Mouse (Mus musculus): Measurements from ENCODE around the gene Pde4d. TPM values are rescaled to one million over a fixed set of nuclear protein-coding genes. Genes with fewer than 3 reads are reported as not detected.

Gene Pde4d
- polyA plus RNA-seq, 1 experiment from 2014 or later, result 23.8 TPM

DNA sequence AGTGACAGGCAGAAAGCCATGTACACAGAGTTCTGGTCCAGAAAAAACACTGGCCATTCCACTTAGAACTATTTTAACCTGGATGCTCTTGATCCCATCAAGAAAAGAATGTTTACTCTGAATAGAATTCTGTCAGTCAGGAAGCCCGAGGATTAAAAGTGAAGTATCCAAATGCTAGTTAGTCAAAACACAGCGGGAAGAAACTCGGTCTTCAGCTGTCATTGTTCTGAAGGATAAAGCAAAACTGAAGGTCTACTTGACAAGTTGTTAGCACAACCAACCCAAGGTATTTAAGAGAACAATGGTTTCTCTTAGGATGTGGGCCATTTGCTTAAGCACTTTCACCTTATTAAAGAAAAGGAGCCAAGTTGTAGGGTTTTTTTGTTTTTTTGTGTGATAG, 1327.2 kb downstream of the Pde4d start:
- no peak for ATAC-seq (ENCODE audit: extremely low read depth, insufficient number of reproducible peaks, low FRiP score, low TSS enrichment)
- no peaks in the 10 kb centered on the region for H3K27me3 ChIP-seq (replicated peaks)
- peaks cover 14% of the 10 kb centered on the region for H3K36me3 ChIP-seq
- no peak overlapping the region for H3K9ac ChIP-seq
- peak overlapping the region; percentile 26; the same call in 1 of the 2 replicates for H3K27ac ChIP-seq (replicated peaks)
- peaks cover 22% of the 10 kb centered on the region for H3K4me1 ChIP-seq
- peak overlapping the region; percentile 69; the same call in 1 of the 2 replicates for H3K4me2 ChIP-seq
- H3K9me3 ChIP-seq, result no peaks in the 10 kb centered on the region
- WGBS, result 42% methylated on average over 3 of the region's 3 CpGs
- no peak overlapping the region for H3K4me3 ChIP-seq

DNA sequence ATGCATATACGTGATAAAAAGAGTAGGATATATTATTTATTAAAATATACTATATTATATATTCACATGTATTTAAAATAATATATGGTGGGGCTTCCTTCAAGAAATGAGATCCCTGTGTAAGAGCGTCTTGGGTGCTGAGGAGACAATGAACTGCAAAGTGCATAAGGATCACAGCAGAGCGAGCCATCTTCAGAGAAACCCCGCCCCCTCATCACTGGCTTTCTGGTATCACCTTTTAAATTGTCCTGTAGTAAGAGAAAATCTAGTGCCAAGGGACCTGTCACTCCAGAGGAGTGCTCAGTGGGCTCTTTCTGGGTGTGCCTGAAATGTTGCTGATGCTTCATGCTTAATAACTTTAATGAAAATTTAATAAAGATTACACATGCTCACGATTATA, 1327.7 kb downstream of the Pde4d start:
- peaks cover 22% of the 10 kb centered on the region for H3K4me1 ChIP-seq
- ATAC-seq (ENCODE audit: extremely low read depth, insufficient number of reproducible peaks, low FRiP score, low TSS enrichment), result no peak
- H3K4me2 ChIP-seq, result no peak overlapping the region
- no peaks in the 10 kb centered on the region for H3K9me3 ChIP-seq
- H3K9ac ChIP-seq, result no peak overlapping the region
- no peak overlapping the region for H3K4me3 ChIP-seq
- H3K36me3 ChIP-seq, result peaks cover 10% of the 10 kb centered on the region
- 81% methylated on average over 5 of the region's 5 CpGs for WGBS
- no peaks in the 10 kb centered on the region for H3K27me3 ChIP-seq (replicated peaks)
- no peak overlapping the region for H3K27ac ChIP-seq (replicated peaks)

DNA sequence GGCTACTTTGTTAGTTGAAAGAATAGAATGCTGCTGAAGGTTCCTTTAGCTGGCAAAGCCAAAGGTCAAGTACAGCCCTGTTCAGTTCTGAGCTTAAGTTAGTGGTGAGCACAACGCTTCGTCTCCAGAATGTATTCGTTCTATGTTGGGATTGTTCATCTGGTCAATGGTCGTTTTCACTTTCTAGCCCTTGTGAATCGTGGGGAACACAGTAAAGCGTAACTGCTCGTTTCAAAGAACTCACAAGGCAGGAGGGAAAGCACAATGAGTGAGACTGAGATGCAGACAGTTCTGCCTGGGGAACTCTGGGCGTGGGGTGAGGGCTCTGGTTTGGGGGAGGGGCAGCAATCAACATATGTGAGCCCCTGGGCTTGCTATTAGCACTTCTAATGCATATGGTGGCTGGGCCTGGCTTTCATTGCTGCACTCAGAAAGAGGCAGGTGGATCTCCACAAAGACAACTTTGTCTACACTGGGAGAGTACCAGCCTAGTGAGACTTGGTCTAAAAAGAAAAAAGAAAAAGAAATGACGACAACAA, 1328.6 kb downstream of the Pde4d start:
- no peak for ATAC-seq (ENCODE audit: extremely low read depth, insufficient number of reproducible peaks, low FRiP score, low TSS enrichment)
- Histone ChIP-seq H3K27ac (replicated peaks) (no peak overlapping the region), H3K4me3 (no peak overlapping the region), H3K4me2 (no peak overlapping the region), H3K9ac (no peak overlapping the region), H3K27me3 (replicated peaks) (no peaks in the 10 kb centered on the region), H3K36me3 (0 out of 2 replicates have a peak, but pooled peaks cover under 1% of the 10 kb centered on the region), H3K4me1 (peaks cover 22% of the 10 kb centered on the region), H3K9me3 (no peaks in the 10 kb centered on the region)
- WGBS, result 54% methylated on average over 9 of the region's 9 CpGs

DNA sequence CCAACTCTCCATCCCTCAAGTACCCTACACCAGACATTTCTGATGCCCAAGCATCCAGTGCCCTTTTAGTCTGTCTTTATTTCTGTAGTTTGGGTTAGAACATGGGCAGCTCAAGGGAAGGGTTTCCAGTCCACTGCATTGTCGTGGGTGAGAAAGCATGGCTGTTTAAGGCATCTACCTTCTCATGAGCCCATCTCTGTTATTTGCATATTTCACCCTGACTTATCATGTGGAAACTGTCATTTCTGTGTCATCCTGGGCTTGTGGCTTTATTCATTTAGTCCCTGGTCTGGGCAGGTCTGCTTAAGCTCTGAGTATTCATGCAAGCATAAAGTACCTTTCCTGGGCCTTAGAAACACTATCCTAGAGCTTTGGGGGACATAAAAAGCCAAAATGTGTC, 1331.7 kb downstream of the Pde4d start:
- no peak for ATAC-seq (ENCODE audit: extremely low read depth, insufficient number of reproducible peaks, low FRiP score, low TSS enrichment)
- Histone ChIP-seq H3K4me3 (no peak overlapping the region), H3K9me3 (no peaks in the 10 kb centered on the region), H3K27ac (replicated peaks) (no peak overlapping the region), H3K9ac (no peak overlapping the region), H3K4me1 (peaks cover 7% of the 10 kb centered on the region), H3K27me3 (replicated peaks) (no peaks in the 10 kb centered on the region), H3K36me3 (peaks cover 7% of the 10 kb centered on the region), H3K4me2 (no peak overlapping the region)
- WGBS, result 80% methylated on average over 1 of the region's 1 CpGs

- Histone ChIP-seq H3K9me3 (no peaks in the 10 kb centered on the region), H3K4me3 (no peak overlapping the region), H3K27me3 (replicated peaks) (no peaks in the 10 kb centered on the region), H3K4me2 (no peak overlapping the region), H3K9ac (no peak overlapping the region), H3K27ac (replicated peaks) (no peak overlapping the region), H3K36me3 (peaks cover 15% of the 10 kb centered on the region), H3K4me1 (peaks cover 13% of the 10 kb centered on the region; the same call in 1 of the 2 replicates)
- ATAC-seq (ENCODE audit: extremely low read depth, insufficient number of reproducible peaks, low FRiP score, low TSS enrichment), result no peak
- WGBS, result 74% methylated on average over 4 of the region's 4 CpGs
Measured at GRCm38 (mm10) chr13:109788604-109789003, 1338.9 kb downstream of the Pde4d start.

- Histone ChIP-seq H3K27ac (replicated peaks) (no peak overlapping the region), H3K27me3 (replicated peaks) (no peaks in the 10 kb centered on the region), H3K4me2 (no peak overlapping the region), H3K9ac (no peak overlapping the region), H3K4me3 (no peak overlapping the region), H3K4me1 (peaks cover 13% of the 10 kb centered on the region; the same call in 1 of the 2 replicates), H3K9me3 (no peaks in the 10 kb centered on the region), H3K36me3 (peaks cover 18% of the 10 kb centered on the region)
- ATAC-seq (ENCODE audit: extremely low read depth, insufficient number of reproducible peaks, low FRiP score, low TSS enrichment), result no peak
- WGBS, result 67% methylated on average over 4 of the region's 4 CpGs
Measured at GRCm38 (mm10) chr13:109789151-109789550, 1339.4 kb downstream of the Pde4d start.

DNA sequence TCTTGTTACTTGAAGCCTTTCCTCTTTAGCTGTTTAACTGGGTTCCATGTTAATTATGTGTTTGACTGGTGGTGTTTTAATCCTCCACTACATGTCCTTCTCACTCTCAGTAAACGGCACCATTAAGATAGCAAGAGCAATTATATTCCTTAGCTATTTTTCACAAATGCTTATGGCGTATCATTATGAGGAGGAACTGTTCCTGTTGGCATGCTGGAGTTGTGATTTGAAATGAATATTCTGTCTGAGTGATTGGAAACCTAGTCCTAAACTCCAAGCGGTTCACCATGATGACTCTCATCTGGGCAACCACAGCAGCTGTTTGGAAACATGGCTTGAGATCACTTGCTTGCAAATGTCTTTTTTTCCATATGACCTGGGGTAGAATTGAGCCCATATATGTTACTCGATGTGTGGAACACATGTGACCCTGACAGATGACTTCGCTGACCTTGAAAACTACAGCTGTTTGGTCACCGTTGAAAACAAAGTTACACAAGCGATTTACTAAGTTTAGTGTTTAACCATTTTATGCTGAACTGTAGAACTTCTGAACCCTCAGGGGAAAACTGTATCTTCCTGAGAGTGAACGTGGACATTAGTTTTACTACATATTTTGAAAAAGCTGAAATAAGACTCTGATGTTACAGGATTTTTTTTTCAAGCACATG, 1340.4 kb downstream of the Pde4d start:
- Histone ChIP-seq H3K27me3 (replicated peaks) (no peaks in the 10 kb centered on the region), H3K36me3 (peaks cover 18% of the 10 kb centered on the region), H3K27ac (replicated peaks) (no peak overlapping the region), H3K4me3 (no peak overlapping the region), H3K9ac (no peak overlapping the region), H3K4me2 (no peak overlapping the region), H3K4me1 (peaks cover 13% of the 10 kb centered on the region; the same call in 1 of the 2 replicates), H3K9me3 (no peaks in the 10 kb centered on the region)
- 88% methylated on average over 8 of the region's 8 CpGs for WGBS
- no peak for ATAC-seq (ENCODE audit: extremely low read depth, insufficient number of reproducible peaks, low FRiP score, low TSS enrichment)

GRCm38 (mm10) chr13:109793918-109794317, 1344.2 kb downstream of the Pde4d start:
- Histone ChIP-seq H3K9me3 (no peaks in the 10 kb centered on the region), H3K9ac (no peak overlapping the region), H3K4me3 (no peak overlapping the region), H3K4me1 (peaks cover 10% of the 10 kb centered on the region; the same call in 1 of the 2 replicates), H3K4me2 (no peak overlapping the region), H3K36me3 (peaks cover 10% of the 10 kb centered on the region; the same call in 1 of the 2 replicates), H3K27me3 (replicated peaks) (no peaks in the 10 kb centered on the region), H3K27ac (replicated peaks) (no peak overlapping the region)
- 73% methylated on average over 9 of the region's 9 CpGs for WGBS
- no peak for ATAC-seq (ENCODE audit: extremely low read depth, insufficient number of reproducible peaks, low FRiP score, low TSS enrichment)

GRCm38 (mm10) chr13:109798651-109799050, 1348.9 kb downstream of the Pde4d start:
- Histone ChIP-seq H3K4me2 (no peak overlapping the region), H3K4me1 (0 out of 2 replicates have a peak, but pooled peaks cover 3% of the 10 kb centered on the region), H3K36me3 (peaks cover 2% of the 10 kb centered on the region; the same call in 1 of the 2 replicates), H3K9ac (no peak overlapping the region), H3K4me3 (no peak overlapping the region), H3K27me3 (replicated peaks) (no peaks in the 10 kb centered on the region), H3K27ac (replicated peaks) (no peak overlapping the region), H3K9me3 (no peaks in the 10 kb centered on the region)
- no peak for ATAC-seq (ENCODE audit: extremely low read depth, insufficient number of reproducible peaks, low FRiP score, low TSS enrichment)
- 73% methylated on average over 4 of the region's 4 CpGs for WGBS

DNA sequence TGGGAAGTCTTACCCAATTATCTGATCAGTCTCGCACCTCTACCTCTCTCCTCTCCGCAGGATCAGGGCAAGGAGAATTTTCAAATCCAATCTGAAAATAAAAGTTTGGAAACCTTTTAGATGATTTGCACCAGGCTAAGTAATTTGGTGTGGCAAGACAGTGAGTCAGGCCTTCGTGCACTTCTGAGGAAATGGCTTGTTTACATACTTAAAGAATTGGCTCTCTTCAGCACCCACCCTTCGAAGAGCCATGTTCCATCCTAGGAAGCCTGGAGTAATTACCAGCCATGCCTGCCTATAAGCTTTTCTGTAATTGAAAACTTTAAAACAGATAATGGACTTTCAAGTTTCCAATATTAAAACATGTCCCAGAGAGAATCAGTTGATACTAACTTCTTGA, 1352.5 kb downstream of the Pde4d start:
- peaks cover 10% of the 10 kb centered on the region for H3K4me1 ChIP-seq
- no peak overlapping the region for H3K27ac ChIP-seq (replicated peaks)
- H3K9me3 ChIP-seq, result no peaks in the 10 kb centered on the region
- H3K4me3 ChIP-seq, result no peak overlapping the region
- H3K4me2 ChIP-seq, result no peak overlapping the region
- no peak overlapping the region for H3K9ac ChIP-seq
- 50% methylated on average over 4 of the region's 4 CpGs for WGBS
- no peaks in the 10 kb centered on the region for H3K36me3 ChIP-seq
- H3K27me3 ChIP-seq (replicated peaks), result no peaks in the 10 kb centered on the region
- ATAC-seq (ENCODE audit: extremely low read depth, insufficient number of reproducible peaks, low FRiP score, low TSS enrichment), result no peak

- H3K9ac ChIP-seq, result no peak overlapping the region
- ATAC-seq (ENCODE audit: extremely low read depth, insufficient number of reproducible peaks, low FRiP score, low TSS enrichment), result no peak
- no peaks in the 10 kb centered on the region for H3K9me3 ChIP-seq
- 85% methylated on average over 5 of the region's 5 CpGs for WGBS
- H3K4me1 ChIP-seq, result peaks cover 18% of the 10 kb centered on the region
- no peak overlapping the region for H3K27ac ChIP-seq (replicated peaks)
- H3K36me3 ChIP-seq, result no peaks in the 10 kb centered on the region
- H3K27me3 ChIP-seq (replicated peaks), result no peaks in the 10 kb centered on the region
- H3K4me3 ChIP-seq, result no peak overlapping the region
- no peak overlapping the region for H3K4me2 ChIP-seq
Measured at GRCm38 (mm10) chr13:109806193-109806966, 1356.6 kb downstream of the Pde4d start.
